Mouse (Mus musculus): ENCODE measurements around the gene Zfp706. TPM values are rescaled to one million over a fixed set of nuclear protein-coding genes. Genes with fewer than 3 reads are reported as not detected.

Zfp706 gene
- total and polyA plus RNA-seq, 3 experiments: 33.1 to 261 (median 64.0) TPM

- Histone ChIP-seq H3K36me3 (ENCODE audit: control insufficient read depth in 1 of 2, insufficient read depth in 2 of 2, low read length in 2 of 2) (peaks cover 6 to 32% of the 10 kb centered on the region in 2 experiments), H3K79me2 (ENCODE audit: control insufficient read depth, insufficient read depth, low read length, poor library complexity) (peaks cover 36% of the 10 kb centered on the region), H3K9ac (ENCODE audit: control insufficient read depth, low read depth, low read length, poor library complexity, severe bottlenecking) (no peak overlapping the region), H3K27ac (ENCODE audit: control insufficient read depth, low read depth, low read length) (no peak overlapping the region), H3K9me3 (replicated peaks; ENCODE audit: insufficient read depth, low read length) (no peaks in the 10 kb centered on the region), H3K4me3 (ENCODE audit: control insufficient read depth in 1 of 2, insufficient read depth in 1 of 2, low read depth in 2 of 2, low read length in 2 of 2) (no peak overlapping the region), H3K27me3 (ENCODE audit: control insufficient read depth in 1 of 2, insufficient read depth in 2 of 2, low read length in 2 of 2) (no peaks in the 10 kb centered on the region), H3K4me1 (ENCODE audit: control insufficient read depth in 1 of 2, insufficient read depth in 2 of 2, low read length in 2 of 2) (peaks cover 4 to 25% of the 10 kb centered on the region in 2 experiments; a peak in 3 of 4 replicates)
- TF ChIP-seq TBP (IDR thresholded peaks at IDR 0.05; ENCODE audit: low read depth, low read length) (no peak), RAD21 (IDR thresholded peaks at IDR 0.05; ENCODE audit: low read depth, low read length) (no peak), MEF2A (IDR thresholded peaks at IDR 0.05; ENCODE audit: extremely low read depth, insufficient replicate concordance, low read depth, low read length, poor library complexity, severe bottlenecking) (no peak), TCF12 (IDR thresholded peaks at IDR 0.05; ENCODE audit: low read depth, low read length) (no peak), MYC (IDR thresholded peaks at IDR 0.05; ENCODE audit: low read depth, low read length) (no peak), USF1 (IDR thresholded peaks at IDR 0.05; ENCODE audit: low read depth, low read length) (no peak), POLR2AphosphoS5 (IDR thresholded peaks at IDR 0.05; ENCODE audit: borderline replicate concordance, low read depth, low read length) (no peak), JUND (IDR thresholded peaks at IDR 0.05; ENCODE audit: low read depth, low read length) (no peak)
- DNase-seq (ENCODE audit: low read depth, low spot score): no peak
Measured at GRCm38 (mm10) chr15:37008546-37008945, 973 bp upstream of the Zfp706 start.

DNA sequence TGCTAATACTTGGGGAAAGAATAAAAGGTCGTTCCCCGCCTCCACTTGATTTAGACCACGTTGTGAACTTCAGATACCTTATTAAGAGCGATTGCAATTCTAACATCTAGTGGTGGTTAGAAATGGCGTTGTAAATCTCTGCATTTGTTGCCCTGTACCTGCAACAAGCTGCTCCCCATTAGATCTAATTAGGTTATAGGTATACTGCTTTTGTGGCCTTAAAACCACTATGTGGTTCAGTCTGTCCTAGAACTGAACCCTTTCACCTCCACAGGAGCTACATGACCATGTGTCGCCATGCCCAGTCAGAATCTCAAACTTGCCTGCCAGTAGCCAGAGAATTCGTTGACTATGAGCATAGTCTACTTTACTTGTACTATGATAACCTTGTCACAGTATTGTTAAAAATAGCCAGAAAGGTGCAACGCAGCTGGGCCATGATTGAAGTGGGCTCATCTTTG lies 416 bp upstream of the Zfp706 start:
- TF ChIP-seq RCOR1 (IDR thresholded peaks at IDR 0.05; ENCODE audit: low read depth, low read length) (no peak), TBP (IDR thresholded peaks at IDR 0.05; ENCODE audit: low read depth, low read length) (peak; percentile 37; the same call in 1 of the 2 replicates), MYC (IDR thresholded peaks at IDR 0.05; ENCODE audit: low read depth, low read length) (0 out of 2 replicates have a peak, but pooled peaks have one; percentile 58), UBTF (IDR thresholded peaks at IDR 0.05; ENCODE audit: borderline replicate concordance, insufficient read depth, low read depth, low read length) (0 out of 2 replicates have a peak, but pooled peaks have one; percentile 10), MYB (IDR thresholded peaks at IDR 0.05; ENCODE audit: low read depth, low read length) (no peak), POLR2A (IDR thresholded peaks at IDR 0.05; ENCODE audit: control insufficient read depth in 1 of 2, insufficient read depth in 1 of 2, low read depth in 1 of 2, low read length in 2 of 2, poor library complexity in 1 of 2) (no peak; a peak in 1 of 4 replicates), POLR2AphosphoS2 (IDR thresholded peaks at IDR 0.05; ENCODE audit: low read length) (peak; percentile 31; the same call in 1 of the 2 replicates), ZNF384 (IDR thresholded peaks at IDR 0.05; ENCODE audit: low read depth, low read length) (no peak)
- Histone ChIP-seq H3K79me2 (ENCODE audit: control insufficient read depth, insufficient read depth, low read length, poor library complexity) (peaks cover 40% of the 10 kb centered on the region), H3K9ac (ENCODE audit: control insufficient read depth, low read depth, low read length, poor library complexity, severe bottlenecking) (peak overlapping the region; percentile 95), H3K27ac (ENCODE audit: control insufficient read depth, low read depth, low read length) (peak overlapping the region; percentile 80), H3K9me3 (replicated peaks; ENCODE audit: insufficient read depth, low read length) (no peaks in the 10 kb centered on the region), H3K4me3 (ENCODE audit: control insufficient read depth in 1 of 2, insufficient read depth in 1 of 2, low read depth in 2 of 2, low read length in 2 of 2) (peak overlapping the region; percentile 72 to 81), H3K36me3 (ENCODE audit: control insufficient read depth in 1 of 2, insufficient read depth in 2 of 2, low read length in 2 of 2) (peaks cover 11 to 37% of the 10 kb centered on the region in 2 experiments), H3K27me3 (ENCODE audit: control insufficient read depth in 1 of 2, insufficient read depth in 2 of 2, low read length in 2 of 2) (no peaks in the 10 kb centered on the region), H3K4me1 (ENCODE audit: control insufficient read depth in 1 of 2, insufficient read depth in 2 of 2, low read length in 2 of 2) (peaks cover 4 to 25% of the 10 kb centered on the region in 2 experiments; a peak in 3 of 4 replicates)
- DNase-seq (ENCODE audit: low read depth, low spot score): no peak

All from MEL (cell line).